Mouse (Mus musculus) liver, postnatal 0 days (tissue): ENCODE results near the gene Tmem131. TPM values are rescaled to one million over a fixed set of nuclear protein-coding genes. Genes with fewer than 3 reads are reported as not detected.

Source experiments
- ATAC-seq: fragments of 200-750 bp; cut with Nextera tagmentation; 2 replicates; pipeline ENCODE4 v1.8.0; 2017; ENCODE audit warnings: mild to moderate bottlenecking, moderate library complexity
- DNase-seq: peaks from one replicate; pipeline ENCODE4 v3.0.0-alpha.2; 2016
- H3K27ac ChIP-seq: fragments of 300-500 bp; sonication (generic); 2 replicates; pipeline ENCODE4 v1.5.1; 2014; ENCODE audit warnings: antibody characterized with exemption, moderate library complexity, mild to moderate bottlenecking, low read depth
- H3K27me3 ChIP-seq: fragments of 300-500 bp; sonication (generic); 2 replicates; pipeline ENCODE4 v1.6.1; 2014; ENCODE audit warnings: low read length, control low read depth, mixed read lengths; ENCODE audit not compliant: insufficient read depth
- H3K36me3 ChIP-seq: fragments of 300-500 bp; sonication (generic); replicated peaks from 2 replicates; pipeline ENCODE4 v1.6.1; 2014; ENCODE audit warnings: mild to moderate bottlenecking, control low read depth, low read length, moderate library complexity, mixed read lengths; ENCODE audit not compliant: insufficient read depth
- H3K4me1 ChIP-seq: fragments of 300-500 bp; sonication (generic); 2 replicates; pipeline ENCODE4 v1.6.1; 2014; ENCODE audit warnings: antibody characterized with exemption, mild to moderate bottlenecking, control low read depth; ENCODE audit not compliant: insufficient read depth
- H3K4me2 ChIP-seq: fragments of 300-500 bp; sonication (generic); 2 replicates; pipeline ENCODE4 v1.6.1; 2014; ENCODE audit warnings: low read depth, mild to moderate bottlenecking, low read length, moderate library complexity, mixed read lengths
- H3K4me3 ChIP-seq: fragments of 300-500 bp; sonication (generic); 2 replicates; pipeline ENCODE4 v1.5.1; 2014; ENCODE audit warnings: low read depth, low read length
- H3K9ac ChIP-seq: fragments of 300-500 bp; sonication (generic); replicated peaks from 2 replicates; pipeline ENCODE4 v1.6.1; 2014; ENCODE audit warnings: mild to moderate bottlenecking, moderate library complexity
- H3K9me3 ChIP-seq: fragments of 300-500 bp; sonication (generic); 2 replicates; pipeline ENCODE4 v1.6.1; 2016; ENCODE audit warnings: mild to moderate bottlenecking, control low read depth, low read length, mixed read lengths
- CTCF ChIP-seq: sonication (generic); IDR thresholded peaks from 2 replicates; pipeline ENCODE4 v1.5.1; 2016; ENCODE audit warnings: antibody characterized with exemption, low read depth
- EP300 ChIP-seq: IDR thresholded peaks from 2 replicates; pipeline ENCODE4 v1.6.1; 2016; ENCODE audit warnings: antibody characterized with exemption, low read depth, mild to moderate bottlenecking
- whole genome bisulfite sequencing: fragments of 180-500 bp; shearing (Covaris S2); extraction: QIAGEN DNeasy Blood & Tissue Kit; methylation state at CpG from one replicate; pipeline ENCODE4 v1.1.7; 2014; ENCODE audit not compliant: insufficient replicate concordance; 5-methylcytosine and 5-hydroxymethylcytosine counted together
- polyA plus RNA-seq: library from polyadenylated mRNA; unstranded; fragments of >200 nt; fragmentation: Nextera tagmentation; extraction: Ambion mirVana; gene quantifications from 2 replicates; pipeline ENCODE4 v1.2.1, GENCODE M21; 2015

Gene Tmem131
- polyA plus RNA-seq, 1 experiment from 2014 or later: 6.1 TPM

DNA sequence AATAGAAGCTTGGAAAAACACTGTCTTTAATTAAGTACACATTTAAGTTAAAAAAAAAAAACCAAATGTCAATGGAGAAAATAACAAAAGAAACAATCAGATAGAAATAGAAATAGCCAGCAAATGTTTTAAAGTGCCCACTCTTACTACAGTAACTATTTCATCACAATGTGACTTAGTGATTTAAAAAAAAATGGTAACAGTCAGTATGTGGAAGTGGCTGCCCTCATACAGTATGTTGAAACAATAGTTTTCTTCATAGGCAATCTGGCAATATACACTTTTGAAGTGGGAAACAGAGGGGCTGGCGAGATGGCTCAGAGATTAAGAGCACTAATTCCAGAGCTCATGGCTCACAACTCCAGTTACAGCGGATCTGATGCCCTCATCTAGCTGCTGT lies 15.9 kb downstream of the Tmem131 start:
- Histone ChIP-seq H3K9ac (no peak overlapping the region), H3K27ac (0 out of 2 replicates have a peak overlapping the region, but pooled peaks have one; percentile 9), H3K4me1 (peaks cover 55% of the 10 kb centered on the region), H3K36me3 (peaks cover 5% of the 10 kb centered on the region), H3K4me2 (peak overlapping the region; percentile 1; the same call in 1 of the 2 replicates), H3K4me3 (no peak overlapping the region), H3K27me3 (no peaks in the 10 kb centered on the region), H3K9me3 (no peaks in the 10 kb centered on the region)
- no peak for ATAC-seq
- TF ChIP-seq CTCF: no peak
- TF ChIP-seq EP300: no peak
- WGBS: 80% methylated on average over 2 of the region's 2 CpGs
- DNase-seq: no peak

DNA sequence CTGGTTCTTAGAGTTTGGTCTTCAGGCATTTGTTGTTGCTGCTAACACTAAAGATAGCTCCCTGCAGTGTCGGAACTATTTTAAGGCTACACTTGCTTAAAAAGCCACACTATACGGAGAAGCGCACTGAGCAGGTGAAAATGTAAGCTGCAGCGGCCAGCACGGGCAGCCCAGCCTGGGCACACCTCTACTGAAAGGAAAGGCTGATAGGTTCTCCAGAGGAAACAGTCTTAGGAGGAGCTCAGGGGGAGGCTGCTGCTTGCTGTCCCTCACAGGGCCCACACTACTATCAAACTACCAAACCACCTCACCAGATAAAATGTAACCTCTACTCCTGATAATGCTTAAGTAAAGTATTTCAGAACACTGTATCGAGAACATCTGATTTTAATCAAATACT lies 16.7 kb downstream of the Tmem131 start:
- no peaks in the 10 kb centered on the region for H3K9me3 ChIP-seq
- TF ChIP-seq EP300 (no peak), CTCF (no peak)
- H3K36me3 ChIP-seq: peaks cover 5% of the 10 kb centered on the region
- peaks cover 63% of the 10 kb centered on the region for H3K4me1 ChIP-seq
- H3K9ac ChIP-seq: 0 out of 2 replicates have a peak overlapping the region, but pooled peaks have one; percentile 27
- ATAC-seq (no peak), DNase-seq (no peak)
- WGBS: 44% methylated on average over 6 of the region's 6 CpGs
- H3K27me3 ChIP-seq: no peaks in the 10 kb centered on the region
- no peak overlapping the region for H3K4me3 ChIP-seq
- H3K4me2 ChIP-seq: peak overlapping the region; percentile 27
- H3K27ac ChIP-seq: no peak overlapping the region; the same call in 1 of the 2 replicates

DNA sequence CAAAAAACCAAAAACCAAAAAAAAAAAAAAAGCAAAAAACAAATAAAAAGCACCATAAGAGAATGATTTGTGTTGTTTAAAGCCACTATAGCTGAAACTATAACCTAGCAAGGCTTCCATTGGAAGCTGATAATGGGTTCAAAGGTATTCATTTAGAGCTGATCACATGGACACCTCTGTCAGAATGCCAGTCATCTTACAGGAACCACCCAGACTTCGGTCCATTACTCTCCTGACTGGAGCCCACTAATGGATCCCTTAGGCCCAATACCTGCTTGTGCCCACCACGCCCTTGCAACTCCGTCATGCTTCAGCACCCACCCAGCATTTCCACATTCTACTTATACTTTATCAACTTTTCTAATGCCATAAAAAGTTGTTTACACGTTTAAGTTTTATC lies 17.2 kb downstream of the Tmem131 start:
- Histone ChIP-seq H3K27me3 (no peaks in the 10 kb centered on the region), H3K4me2 (no peak overlapping the region), H3K4me3 (no peak overlapping the region), H3K9ac (no peak overlapping the region), H3K9me3 (no peaks in the 10 kb centered on the region), H3K4me1 (peaks cover 68% of the 10 kb centered on the region), H3K36me3 (peaks cover 5% of the 10 kb centered on the region), H3K27ac (peak overlapping the region; percentile 53; the same call in 1 of the 2 replicates)
- ATAC-seq: no peak
- TF ChIP-seq EP300 (no peak), CTCF (no peak)
- DNase-seq: no peak
- WGBS: 68% methylated on average over 4 of the region's 4 CpGs

DNA sequence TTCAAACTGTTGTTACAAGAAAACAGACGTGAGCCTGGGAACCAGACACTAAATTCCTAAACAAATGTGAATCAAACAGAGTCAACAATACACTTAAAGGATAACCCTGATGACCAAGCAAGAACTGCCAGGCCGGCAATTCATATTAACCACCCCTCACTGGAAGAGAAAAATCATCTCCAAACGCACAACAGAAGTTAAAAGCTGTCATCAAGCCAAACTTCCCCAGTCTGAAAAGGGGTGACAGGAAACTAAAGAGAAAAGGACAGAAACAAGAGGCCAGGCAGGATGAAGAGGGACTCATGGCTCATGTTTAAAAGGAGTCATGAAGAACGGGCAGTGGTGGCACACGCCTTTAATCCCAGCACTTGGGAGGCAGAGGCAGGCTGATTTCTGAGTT lies 17.7 kb downstream of the Tmem131 start:
- no peak for ATAC-seq
- no peaks in the 10 kb centered on the region for H3K9me3 ChIP-seq
- no peak for TF ChIP-seq CTCF
- TF ChIP-seq EP300: no peak
- H3K27me3 ChIP-seq: no peaks in the 10 kb centered on the region
- H3K9ac ChIP-seq: no peak overlapping the region
- H3K4me1 ChIP-seq: peaks cover 73% of the 10 kb centered on the region
- H3K4me3 ChIP-seq: no peak overlapping the region
- peak overlapping the region; percentile 53 for H3K27ac ChIP-seq
- DNase-seq: no peak
- H3K36me3 ChIP-seq: peaks cover 5% of the 10 kb centered on the region
- H3K4me2 ChIP-seq: no peak overlapping the region
- WGBS: 33% methylated on average over 5 of the region's 5 CpGs

GRCm38 (mm10) chr1:36924853-36925252 lies 18.6 kb downstream of the Tmem131 start:
- TF ChIP-seq EP300: no peak
- TF ChIP-seq CTCF: no peak
- no peak overlapping the region for H3K27ac ChIP-seq
- peaks cover 82% of the 10 kb centered on the region for H3K4me1 ChIP-seq
- no peak overlapping the region for H3K4me2 ChIP-seq
- no peak for DNase-seq
- no peaks in the 10 kb centered on the region for H3K9me3 ChIP-seq
- no peak for ATAC-seq
- WGBS: 82% methylated on average over 2 of the region's 2 CpGs
- no peaks in the 10 kb centered on the region for H3K27me3 ChIP-seq
- no peak overlapping the region for H3K4me3 ChIP-seq
- no peak overlapping the region for H3K9ac ChIP-seq
- no peaks in the 10 kb centered on the region for H3K36me3 ChIP-seq

GRCm38 (mm10) chr1:36923911-36924310 lies 19.6 kb downstream of the Tmem131 start:
- Histone ChIP-seq H3K4me2 (no peak overlapping the region), H3K27me3 (no peaks in the 10 kb centered on the region), H3K9ac (no peak overlapping the region), H3K4me3 (no peak overlapping the region), H3K9me3 (no peaks in the 10 kb centered on the region), H3K4me1 (peaks cover 86% of the 10 kb centered on the region), H3K36me3 (no peaks in the 10 kb centered on the region), H3K27ac (no peak overlapping the region)
- ATAC-seq (no peak), DNase-seq (no peak)
- TF ChIP-seq EP300 (no peak), CTCF (no peak)
